Mouse (Mus musculus): Measurements from ENCODE around the gene Fsd1. TPM values are rescaled to one million over a fixed set of nuclear protein-coding genes. Genes with fewer than 3 reads are reported as not detected.

Gene Fsd1
- polyA plus RNA-seq, 1 experiment, result 1.2 TPM

DNA sequence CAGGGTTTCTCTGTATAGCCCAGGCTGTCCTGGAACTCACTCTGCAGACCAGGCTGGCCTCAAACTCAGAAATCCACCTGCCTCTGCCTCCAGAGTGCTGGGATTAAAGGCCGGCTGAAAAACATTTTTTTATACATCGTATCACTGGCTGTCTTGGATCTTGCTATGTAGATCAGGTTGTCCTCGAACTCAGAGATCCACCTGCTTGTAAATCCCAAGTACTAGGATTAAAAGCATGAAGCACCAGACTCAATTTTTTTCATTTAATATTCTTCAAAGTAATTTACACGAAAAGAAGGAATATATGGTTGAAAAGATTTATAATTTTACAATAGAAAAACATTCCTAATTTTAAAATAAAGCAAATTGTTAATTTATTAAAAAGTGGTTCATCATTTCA is 53.0 kb downstream of the Fsd1 start:
- H3K4me3 ChIP-seq (ENCODE audit: insufficient read depth, poor library complexity, severe bottlenecking), result no peak overlapping the region
- H3K79me2 ChIP-seq (ENCODE audit: control insufficient read depth, insufficient read depth), result peaks cover 62% of the 10 kb centered on the region
- peaks cover 21% of the 10 kb centered on the region for H3K36me3 ChIP-seq (ENCODE audit: control insufficient read depth, insufficient read depth)
- no peaks in the 10 kb centered on the region for H3K27me3 ChIP-seq (ENCODE audit: control insufficient read depth, insufficient read depth, insufficient read length)
- TF ChIP-seq FOSL1 (IDR thresholded peaks at IDR 0.05; ENCODE audit: insufficient read depth, low read length, poor library complexity, severe bottlenecking), result no peak
- TF ChIP-seq CTCF (IDR thresholded peaks at IDR 0.05; ENCODE audit: control insufficient read depth, insufficient read depth, insufficient read length), result no peak
- TF ChIP-seq CEBPB (IDR thresholded peaks at IDR 0.05; ENCODE audit: low read depth), result no peak
- no peak for TF ChIP-seq MYOG (IDR thresholded peaks at IDR 0.05; ENCODE audit: control insufficient read depth, extremely low read depth, insufficient read length)
- TF ChIP-seq MAX (IDR thresholded peaks at IDR 0.05), result no peak
- TF ChIP-seq MYOD1 (IDR thresholded peaks at IDR 0.05; ENCODE audit: control insufficient read depth, insufficient read length, low read depth), result no peak
- TF ChIP-seq USF1 (IDR thresholded peaks at IDR 0.05; ENCODE audit: low read depth), result no peak
- no peak overlapping the region for H3ac ChIP-seq (ENCODE audit: control insufficient read depth, insufficient read length, low read depth)
- H3K79me3 ChIP-seq (ENCODE audit: low read depth), result peaks cover 54% of the 10 kb centered on the region

GRCm38 (mm10) chr17:56040030-56040856 is 53.9 kb downstream of the Fsd1 start, which contains the start of gene Chaf1a:
Gene Chaf1a, plus strand, starts transcription at chr17:56040439.
- peaks cover 62% of the 10 kb centered on the region for H3K79me2 ChIP-seq (ENCODE audit: control insufficient read depth, insufficient read depth)
- H3K36me3 ChIP-seq (ENCODE audit: control insufficient read depth, insufficient read depth), result peaks cover 30% of the 10 kb centered on the region
- peak within 1 kb of the TSS; percentile 95 for H3K4me3 ChIP-seq (ENCODE audit: insufficient read depth, poor library complexity, severe bottlenecking)
- H3K27me3 ChIP-seq (ENCODE audit: control insufficient read depth, insufficient read depth, insufficient read length), result no peaks in the 10 kb centered on the region
- peak within 1 kb of the TSS; percentile 66 for H3ac ChIP-seq (ENCODE audit: control insufficient read depth, insufficient read length, low read depth)
- no peak for TF ChIP-seq FOSL1 (IDR thresholded peaks at IDR 0.05; ENCODE audit: insufficient read depth, low read length, poor library complexity, severe bottlenecking)
- TF ChIP-seq MYOG (IDR thresholded peaks at IDR 0.05; ENCODE audit: control insufficient read depth, extremely low read depth, insufficient read length), result no peak
- no peak for TF ChIP-seq MYOD1 (IDR thresholded peaks at IDR 0.05; ENCODE audit: control insufficient read depth, insufficient read length, low read depth)
- peak; percentile 98 for TF ChIP-seq USF1 (IDR thresholded peaks at IDR 0.05; ENCODE audit: low read depth)
- TF ChIP-seq MAX (IDR thresholded peaks at IDR 0.05), result no peak
- H3K79me3 ChIP-seq (ENCODE audit: low read depth), result peaks cover 53% of the 10 kb centered on the region

GRCm38 (mm10) chr17:56040857-56041163 is 54.5 kb downstream of the Fsd1 start:
- peak overlapping the region; percentile 95 for H3K4me3 ChIP-seq (ENCODE audit: insufficient read depth, poor library complexity, severe bottlenecking)
- TF ChIP-seq MYOD1 (IDR thresholded peaks at IDR 0.05; ENCODE audit: control insufficient read depth, insufficient read length, low read depth) (no peak), MYOG (IDR thresholded peaks at IDR 0.05; ENCODE audit: control insufficient read depth, extremely low read depth, insufficient read length) (no peak), CEBPB (IDR thresholded peaks at IDR 0.05; ENCODE audit: low read depth) (no peak), CTCF (IDR thresholded peaks at IDR 0.05; ENCODE audit: control insufficient read depth, insufficient read depth, insufficient read length) (no peak), MAX (IDR thresholded peaks at IDR 0.05) (no peak), FOSL1 (IDR thresholded peaks at IDR 0.05; ENCODE audit: insufficient read depth, low read length, poor library complexity, severe bottlenecking) (no peak), USF1 (IDR thresholded peaks at IDR 0.05; ENCODE audit: low read depth) (no peak)
- H3K27me3 ChIP-seq (ENCODE audit: control insufficient read depth, insufficient read depth, insufficient read length), result no peaks in the 10 kb centered on the region

More at GRCm38 (mm10) chr17:56040857-56041163, 54.5 kb downstream of the Fsd1 start:
- H3ac ChIP-seq (ENCODE audit: control insufficient read depth, insufficient read length, low read depth), result peak overlapping the region; percentile 66
- peaks cover 35% of the 10 kb centered on the region for H3K36me3 ChIP-seq (ENCODE audit: control insufficient read depth, insufficient read depth)
- H3K79me3 ChIP-seq (ENCODE audit: low read depth), result peaks cover 53% of the 10 kb centered on the region
- peaks cover 62% of the 10 kb centered on the region for H3K79me2 ChIP-seq (ENCODE audit: control insufficient read depth, insufficient read depth)

Other genes with a start within 250 kb of the Fsd1 start
- not detected for gene Adgre4, start 236.5 kb upstream of the Fsd1 start, polyA plus RNA-seq (2012; fragmentation: generic; extraction: Trizol)
- gene Zfp119a, start 107.6 kb upstream of the Fsd1 start, polyA plus RNA-seq (2012; fragmentation: generic; extraction: Trizol), result 0.92 TPM
- 1.5 TPM for gene Zfp959, start 94.4 kb upstream of the Fsd1 start, polyA plus RNA-seq (2012; fragmentation: generic; extraction: Trizol)
- gene Zfp119b, start 37.0 kb upstream of the Fsd1 start, polyA plus RNA-seq (2012; fragmentation: generic; extraction: Trizol), result 0.68 TPM
- not detected for gene Ebi3, start 33.9 kb upstream of the Fsd1 start, polyA plus RNA-seq (2012; fragmentation: generic; extraction: Trizol)
- gene Yju2, start 27.4 kb upstream of the Fsd1 start, polyA plus RNA-seq (2012; fragmentation: generic; extraction: Trizol), result 15.1 TPM
- not detected for gene Shd, start 16.0 kb upstream of the Fsd1 start, polyA plus RNA-seq (2012; fragmentation: generic; extraction: Trizol)
- gene Stap2, start 19.1 kb downstream of the Fsd1 start, polyA plus RNA-seq (2012; fragmentation: generic; extraction: Trizol), result 0.48 TPM
- 55.4 TPM for gene Mpnd, start 19.2 kb downstream of the Fsd1 start, polyA plus RNA-seq (2012; fragmentation: generic; extraction: Trizol)
- 83.9 TPM for gene Sh3gl1, start 50.1 kb downstream of the Fsd1 start, polyA plus RNA-seq (2012; fragmentation: generic; extraction: Trizol)
- gene Chaf1a, start 53.9 kb downstream of the Fsd1 start, polyA plus RNA-seq (2012; fragmentation: generic; extraction: Trizol), result 39.9 TPM
- 40.4 TPM for gene Ubxn6, start 88.5 kb downstream of the Fsd1 start, polyA plus RNA-seq (2012; fragmentation: generic; extraction: Trizol)
- gene Hdgfl2, start 93.1 kb downstream of the Fsd1 start, polyA plus RNA-seq (2012; fragmentation: generic; extraction: Trizol), result 64.5 TPM
- 3.2 TPM for gene Plin4, start 123.3 kb downstream of the Fsd1 start, polyA plus RNA-seq (2012; fragmentation: generic; extraction: Trizol)
- gene Plin5, start 131.1 kb downstream of the Fsd1 start, polyA plus RNA-seq (2012; fragmentation: generic; extraction: Trizol), result 0.08 TPM
- gene Lrg1, start 135.5 kb downstream of the Fsd1 start, polyA plus RNA-seq (2012; fragmentation: generic; extraction: Trizol), result 0.02 TPM
- 0.81 TPM for gene Sema6b, start 153.8 kb downstream of the Fsd1 start, polyA plus RNA-seq (2012; fragmentation: generic; extraction: Trizol)
- gene Tnfaip8l1, start 176.0 kb downstream of the Fsd1 start, polyA plus RNA-seq (2012; fragmentation: generic; extraction: Trizol), result 2.3 TPM
- gene Mydgf, start 197.4 kb downstream of the Fsd1 start, polyA plus RNA-seq (2012; fragmentation: generic; extraction: Trizol), result 106 TPM
- gene Dpp9, start 232.4 kb downstream of the Fsd1 start, polyA plus RNA-seq (2012; fragmentation: generic; extraction: Trizol), result 51.8 TPM

Measured in C2C12 (cell line).